Mouse (Mus musculus) cerebellum, adult 2 months (tissue): ENCODE measurements around the gene Ifnl3.
"Not testable (repeated sequence)": the region's sequence is repeated elsewhere in the genome, so short reads cannot be mapped to it uniquely, and the experiment has no call there.

Experiments used
- CTCF ChIP-seq: fragments of 200-500 bp; IDR thresholded peaks from 2 replicates; pipeline ENCODE4 v1.5.1; 2011; ENCODE audit warnings: low read depth, mild to moderate bottlenecking, control low read depth, low read length, moderate library complexity, borderline replicate concordance; ENCODE audit not compliant: insufficient read depth
- POLR2A ChIP-seq: fragments of 200-500 bp; IDR thresholded peaks from 2 replicates; pipeline ENCODE4 v1.6.1; 2011; ENCODE audit warnings: low read length, control low read depth, borderline replicate concordance; ENCODE audit not compliant: insufficient read depth

- not testable (repeated sequence) for TF ChIP-seq POLR2A, CTCF
Observed at GRCm38 (mm10) chr7:28522536-28522935, at the start of gene Ifnl3.
